In the genomic region with DNA sequence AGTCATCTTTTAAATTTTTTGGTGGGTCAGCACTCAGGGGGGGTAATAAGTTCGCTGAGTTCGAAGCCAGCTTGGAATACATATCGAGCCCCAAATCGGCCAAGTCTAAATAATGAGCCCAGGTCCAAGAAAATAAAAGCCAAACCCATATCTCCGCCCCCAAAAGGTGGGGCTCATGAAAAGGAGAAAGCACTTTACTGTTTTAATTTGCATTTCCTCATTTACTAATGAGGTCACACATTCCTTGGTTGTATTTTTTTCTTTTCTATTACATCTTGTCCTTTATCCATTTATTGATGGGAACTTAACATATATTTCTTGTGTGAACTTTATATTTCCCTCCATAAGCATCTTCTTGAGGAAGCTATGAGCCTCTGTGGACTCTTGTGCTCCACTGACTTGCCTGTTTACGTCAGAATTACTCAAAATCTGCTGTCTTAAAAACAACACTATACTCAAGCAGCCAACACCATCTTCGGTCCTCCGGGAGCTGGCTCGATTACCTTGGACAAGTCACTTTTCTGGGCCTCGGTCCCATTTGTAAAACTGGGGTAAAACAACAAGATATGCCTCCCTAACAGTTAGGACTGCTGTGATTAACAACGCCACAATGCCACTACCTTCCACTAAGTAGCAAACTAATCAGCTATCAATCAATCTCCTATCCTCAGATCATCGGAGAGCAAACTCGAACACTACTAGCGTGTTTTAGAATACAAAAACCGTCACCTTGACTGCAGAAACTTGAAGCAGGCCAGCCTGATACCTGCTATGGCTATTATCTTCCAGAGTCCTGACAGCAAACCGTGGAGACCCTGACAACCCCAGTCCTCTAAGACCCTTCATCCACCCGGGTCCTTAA, we compare ENCODE assay signal across 9 mouse cellular contexts. TPM values are rescaled to one million over a fixed set of nuclear protein-coding genes. Genes with fewer than 3 reads are reported as not detected.
DNase-seq lines count a peak whose midpoint lies in the region; ATAC-seq lines count a peak whose summit lies in the region.
"Had no signal": no experiment of that assay in that cellular context is flagged by ENCODE, and none has a peak within 500 bp of the region (broad histone marks: within the 10 kb centered on the region; RNA-seq: fewer than 3 reads in every experiment).

No protein-coding gene starts in this region.

- no peaks in the 10 kb centered on the region for H3K36me3 ChIP-seq in embryonic facial prominence, embryonic 12.5 days
- no peaks in the 10 kb centered on the region for H3K36me3 ChIP-seq in macrophage (ENCODE audit: inconsistent target)

- peak overlapping the region; percentile 75 for H3K4me2 ChIP-seq in embryonic facial prominence, embryonic 12.5 days (replicated peaks)

- H3K9ac ChIP-seq in embryonic facial prominence, embryonic 12.5 days = peak overlapping the region; percentile 88

- peaks cover 47% of the 10 kb centered on the region for H3K4me1 ChIP-seq in embryonic facial prominence, embryonic 12.5 days

- H3K9me3 ChIP-seq in embryonic facial prominence, embryonic 12.5 days = no peaks in the 10 kb centered on the region

- H3K27ac ChIP-seq in embryonic facial prominence, embryonic 12.5 days = peak overlapping the region; percentile 98
- peak overlapping the region; percentile 73 for H3K27ac ChIP-seq in macrophage

- ATAC-seq in embryonic facial prominence, embryonic 12.5 days (ENCODE audit: insufficient number of reproducible peaks, insufficient read depth, low FRiP score, low TSS enrichment) = no peak
- peak; percentile 26 for ATAC-seq in inflammation-experienced regulatory T-cells, adult 6 months

- H3K27me3 ChIP-seq in embryonic facial prominence, embryonic 12.5 days = no peaks in the 10 kb centered on the region

- 27% methylated on average over 17 of the region's 17 CpGs for WGBS in embryonic facial prominence, embryonic 12.5 days
- 20% methylated on average over 17 of the region's 17 CpGs for WGBS in macrophage (ENCODE audit: missing documents)

- peak; percentile 29 to 76 for DNase-seq in adrenal gland, adult (ENCODE audit: inconsistent age in 2 of 2, low spot score in 1 of 2)
- DNase-seq in adrenal gland, adult 18-20 months (ENCODE audit: low spot score in 2 of 2) = no peak
- peak; percentile 61 to 66 for DNase-seq in B cell, adult 2 months
- no peak for DNase-seq in cerebellum, adult 9-10 months
- DNase-seq in right cerebral cortex, adult 18-20 months = no peak

- peak overlapping the region; percentile 89 for H3K4me3 ChIP-seq in embryonic facial prominence, embryonic 12.5 days
- H3K4me3 ChIP-seq in macrophage (ENCODE audit: inconsistent target) = peak overlapping the region; percentile 87

- peaks cover 56% of the 10 kb centered on the region for H3K79me2 ChIP-seq in macrophage (ENCODE audit: inconsistent target)

RNA-seq across cellular contexts. Expression of gene Btbd1, which starts 1.2 kb away (rescaled TPM):
- 100 to 1,000 TPM; 118 to 124 TPM for total RNA-seq in adrenal gland, adult 18-20 months (2021)
- polyA plus RNA-seq in embryonic facial prominence, embryonic 12.5 days (2016; fragmentation: Nextera tagmentation; extraction: Ambion mirVana) = 83.2 and 86.0 TPM in 2 replicates
- 10 to 100 TPM; 13.9 to 23.0 (median 16.8) TPM for polyA plus RNA-seq in inflammation-experienced regulatory T-cells, adult 6 months (2017; shearing (Covaris generic))
- total RNA-seq in macrophage (2018; cell fraction: chromatin; rRNA removed) = 100 to 1,000 TPM in 12 of 26 experiments, 10 to 100 TPM in 14; 43.4 to 253 (median 95.3) TPM
- total RNA-seq in macrophage (2018; cell fraction: cytosol; rRNA removed) = 10 to 100 TPM; 33.3 to 80.0 (median 54.7) TPM
- total RNA-seq in macrophage (2018; cell fraction: nucleus; rRNA removed) = 100 to 1,000 TPM in 5 of 26 experiments, 10 to 100 TPM in 21; 29.6 to 130 (median 74.0) TPM
- polyA plus RNA-seq in macrophage (2018) = 50.7 to 145 TPM (median 61.2 TPM) in 3 replicates

RNA-seq across cellular contexts. Expression of gene Gm10160, which starts 27.6 kb away (rescaled TPM):
- total RNA-seq in adrenal gland, adult 18-20 months (2021) = not detected
- not detected in 2 replicates for polyA plus RNA-seq in embryonic facial prominence, embryonic 12.5 days (2016; fragmentation: Nextera tagmentation; extraction: Ambion mirVana)
- not detected for polyA plus RNA-seq in inflammation-experienced regulatory T-cells, adult 6 months (2017; shearing (Covaris generic))
- not detected for total RNA-seq in macrophage (2018; cell fraction: chromatin; rRNA removed)
- total RNA-seq in macrophage (2018; cell fraction: cytosol; rRNA removed) = not detected
- not detected for total RNA-seq in macrophage (2018; cell fraction: nucleus; rRNA removed)
- not detected in 3 replicates for polyA plus RNA-seq in macrophage (2018)
- total RNA-seq: left cerebral cortex, postnatal 25 days had no signal

RNA-seq across cellular contexts. Expression of gene Tm6sf1, which starts 30.8 kb away (rescaled TPM):
- 10 to 100 TPM; 17.2 to 23.0 TPM for total RNA-seq in adrenal gland, adult 18-20 months (2021)
- 15.8 and 16.0 TPM in 2 replicates for polyA plus RNA-seq in embryonic facial prominence, embryonic 12.5 days (2016; fragmentation: Nextera tagmentation; extraction: Ambion mirVana)
- 10 to 100 TPM in 2 of 3 experiments, 1 to 10 TPM in 1; 5.4 to 14.7 (median 10.2) TPM for polyA plus RNA-seq in inflammation-experienced regulatory T-cells, adult 6 months (2017; shearing (Covaris generic))
- 100 to 1,000 TPM in 24 of 26 experiments, 10 to 100 TPM in 2; 42.9 to 414 (median 222) TPM for total RNA-seq in macrophage (2018; cell fraction: chromatin; rRNA removed)
- total RNA-seq in macrophage (2018; cell fraction: cytosol; rRNA removed) = 100 to 1,000 TPM in 6 of 26 experiments, 10 to 100 TPM in 20; 52.5 to 116 (median 90.3) TPM
- total RNA-seq in macrophage (2018; cell fraction: nucleus; rRNA removed) = 100 to 1,000 TPM in 22 of 26 experiments, 10 to 100 TPM in 4; 56.2 to 552 (median 176) TPM
- 72.9 to 199 TPM (median 101 TPM) in 3 replicates for polyA plus RNA-seq in macrophage (2018)

RNA-seq across cellular contexts. Expression of gene 3110040N11Rik, which starts 38.8 kb away (rescaled TPM):
- 10 to 100 TPM; 30.4 to 43.2 TPM for total RNA-seq in adrenal gland, adult 18-20 months (2021)
- 45.8 and 54.4 TPM in 2 replicates for polyA plus RNA-seq in embryonic facial prominence, embryonic 12.5 days (2016; fragmentation: Nextera tagmentation; extraction: Ambion mirVana)
- 10 to 100 TPM; 62.7 to 70.5 (median 68.8) TPM for polyA plus RNA-seq in inflammation-experienced regulatory T-cells, adult 6 months (2017; shearing (Covaris generic))
- 10 to 100 TPM in 19 of 26 experiments, 1 to 10 TPM in 6, not detected in 1; 3.1 to 20.9 (median 12.7) TPM for total RNA-seq in macrophage (2018; cell fraction: chromatin; rRNA removed)
- 10 to 100 TPM; 12.1 to 31.2 (median 21.3) TPM for total RNA-seq in macrophage (2018; cell fraction: cytosol; rRNA removed)
- 10 to 100 TPM in 17 of 26 experiments, 1 to 10 TPM in 9; 4.1 to 19.5 (median 11.0) TPM for total RNA-seq in macrophage (2018; cell fraction: nucleus; rRNA removed)
- polyA plus RNA-seq in macrophage (2018) = 23.4 to 27.6 TPM (median 24.6 TPM) in 3 replicates

Comparison
In these comparisons a context has a peak if more than half of its experiments do, and no peak if none do; other contexts are left out.
1. DNase-seq: peak in adrenal gland, adult (2 of 2) and B cell, adult 2 months (2 of 2); none in adrenal gland, adult 18-20 months (0 of 2), cerebellum, adult 9-10 months (single experiment) and right cerebral cortex, adult 18-20 months (single experiment).